Mouse (Mus musculus): ENCODE data around the gene Dnajc19.

Dnajc19 gene

GRCm38 (mm10) chr3:34030601-34031000 is 50.5 kb downstream of the Dnajc19 start:
- no peak for DNase-seq (ENCODE audit: low spot score in 2 of 2)

- DNase-seq (ENCODE audit: low spot score in 2 of 2) = no peak
Observed at GRCm38 (mm10) chr3:34028935-34029334, 52.2 kb downstream of the Dnajc19 start.

DNA sequence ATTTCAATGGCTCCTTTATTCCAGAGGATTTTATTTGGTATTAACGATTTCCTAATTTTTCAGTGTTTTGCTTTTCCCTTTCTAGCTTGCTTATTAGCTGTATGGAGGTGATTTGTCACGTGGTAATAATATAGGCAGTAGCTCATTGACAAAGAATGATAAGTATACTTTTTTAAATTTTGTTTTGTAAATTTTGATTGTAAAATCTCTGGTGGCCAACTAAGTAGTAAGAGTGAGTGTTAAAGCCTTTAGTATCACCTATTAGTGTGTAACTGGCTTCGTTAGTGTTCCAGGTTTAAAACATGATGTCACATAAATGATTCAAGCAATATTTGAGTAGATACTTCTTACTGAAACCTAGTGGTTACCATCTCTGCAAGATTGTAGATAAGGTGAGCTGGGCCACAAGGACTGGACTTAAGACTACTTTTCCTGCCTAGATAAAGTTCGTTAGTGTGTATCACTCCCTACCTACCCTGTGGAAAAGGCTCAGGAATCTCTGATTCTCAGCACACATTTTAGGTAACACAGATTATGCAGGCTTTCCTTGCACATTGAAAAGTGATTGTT is 59.8 kb downstream of the Dnajc19 start:
- no peak for DNase-seq (ENCODE audit: low spot score in 2 of 2)

- no peak for DNase-seq (ENCODE audit: low spot score in 2 of 2)
Observed at GRCm38 (mm10) chr3:34020382-34021258, 60.5 kb downstream of the Dnajc19 start.

- peak; percentile 86 to 87 for DNase-seq (ENCODE audit: low spot score in 2 of 2)
Observed at GRCm38 (mm10) chr3:34019540-34020381, 61.4 kb downstream of the Dnajc19 start, which contains the start of gene Fxr1. Gene Fxr1, plus strand, starts transcription at chr3:34019943.

DNA sequence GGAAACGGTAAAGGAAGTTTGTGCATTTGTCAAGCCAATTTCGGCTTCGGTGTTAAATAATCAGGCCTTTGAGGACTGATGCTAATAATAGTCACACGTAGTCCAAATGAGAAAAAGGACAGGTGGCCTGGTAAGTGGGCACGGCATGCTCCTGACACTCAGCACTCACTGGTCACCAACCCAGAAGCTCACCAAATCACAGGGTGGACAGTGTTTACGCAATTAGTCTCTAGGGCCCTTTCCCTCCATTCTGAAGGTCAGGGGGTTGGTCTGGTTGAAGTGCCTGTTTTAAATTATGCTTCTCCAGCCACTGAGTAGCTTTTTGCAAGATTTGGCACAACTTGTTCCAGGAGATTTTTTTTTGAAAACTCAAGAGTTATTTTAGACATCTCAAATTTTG is 72.9 kb downstream of the Dnajc19 start:
- peak; percentile 46 to 50 for DNase-seq (ENCODE audit: low spot score in 2 of 2)

DNA sequence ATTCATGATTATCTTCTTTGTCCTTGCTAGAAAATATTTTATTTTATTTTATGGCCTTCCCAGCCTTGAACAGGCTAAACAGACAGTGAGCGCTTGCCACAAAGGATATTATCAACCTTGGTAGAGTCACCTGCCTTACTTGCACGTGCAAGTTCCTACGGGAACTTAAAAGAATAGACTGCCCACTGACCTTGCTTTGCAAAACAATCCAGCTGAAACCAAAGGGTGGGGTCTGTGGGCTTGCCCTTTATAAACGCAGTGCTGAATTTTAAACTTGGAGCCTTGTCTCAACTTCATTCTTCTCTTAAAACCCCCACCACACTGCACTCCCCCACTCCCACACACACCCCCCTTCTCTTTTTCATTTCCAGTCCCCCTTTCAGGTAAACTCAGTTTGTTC is 73.5 kb downstream of the Dnajc19 start:
- DNase-seq (ENCODE audit: low spot score in 2 of 2) = no peak

DNA sequence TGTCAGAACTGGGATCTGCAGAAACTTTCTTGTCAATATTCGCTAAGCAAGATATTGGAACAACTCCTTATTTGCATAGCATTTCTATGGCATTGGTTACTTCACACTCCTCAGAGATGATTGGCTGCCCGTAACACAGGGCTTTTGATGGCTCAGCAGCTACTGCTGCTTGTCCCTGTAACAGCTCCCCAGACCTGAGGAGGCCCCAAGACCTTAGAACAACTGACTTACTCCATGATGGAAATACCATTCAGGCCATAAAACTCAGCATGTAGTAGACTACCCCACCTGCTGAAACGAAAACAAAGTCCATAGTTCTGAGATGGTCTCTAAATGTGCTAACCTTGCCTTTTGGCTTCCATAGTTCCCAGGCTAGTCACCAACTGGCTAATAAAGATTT is 74.3 kb downstream of the Dnajc19 start:
- DNase-seq (ENCODE audit: low spot score in 2 of 2) = no peak

- DNase-seq (ENCODE audit: low spot score in 2 of 2) = no peak
Observed at GRCm38 (mm10) chr3:34006301-34006700, 74.8 kb downstream of the Dnajc19 start.
